Mouse (Mus musculus) forebrain, embryonic 14.5 days (tissue): ENCODE data around the gene Rerg. TPM values are rescaled to one million over a fixed set of nuclear protein-coding genes. Genes with fewer than 3 reads are reported as not detected.
A peak's percentile ranks its signal among the peaks of the same experiment; 100 is the strongest.

Experiments
- ATAC-seq: fragments of 200-750 bp; cut with Nextera tagmentation; 2 replicates; pipeline ENCODE4 v1.8.0; 2017; ENCODE audit warnings: mild to moderate bottlenecking, moderate library complexity
- DNase-seq: peaks from one replicate; pipeline ENCODE4 v3.0.0-alpha.2; 2015; ENCODE audit warnings: low spot score
- H3K27ac ChIP-seq: fragments of 300-500 bp; sonication (generic); 2 replicates; pipeline ENCODE4 v1.5.1; 2014; ENCODE audit warnings: low read depth, mild to moderate bottlenecking, control low read depth, low read length, moderate library complexity
- H3K27me3 ChIP-seq: fragments of 300-500 bp; sonication (generic); replicated peaks from 2 replicates; pipeline ENCODE4 v1.6.1; 2014; ENCODE audit warnings: low read length, control low read depth, mixed read lengths; ENCODE audit not compliant: control insufficient read depth, insufficient read depth
- H3K36me3 ChIP-seq: fragments of 300-500 bp; sonication (generic); 2 replicates; pipeline ENCODE4 v1.6.1; 2014; ENCODE audit warnings: low read length, control low read depth; ENCODE audit not compliant: control insufficient read depth, insufficient read depth
- H3K4me1 ChIP-seq: fragments of 300-500 bp; sonication (generic); 2 replicates; pipeline ENCODE4 v1.6.1; 2014; ENCODE audit warnings: antibody characterized with exemption, low read length, control low read depth; ENCODE audit not compliant: control insufficient read depth, insufficient read depth
- H3K4me2 ChIP-seq: fragments of 300-500 bp; sonication (generic); 2 replicates; pipeline ENCODE4 v1.6.1; 2014; ENCODE audit warnings: mild to moderate bottlenecking, control low read depth, low read length
- H3K4me3 ChIP-seq: fragments of 300-500 bp; sonication (generic); 2 replicates; pipeline ENCODE4 v1.5.1; 2014; ENCODE audit warnings: low read depth, low read length, control low read depth
- H3K9ac ChIP-seq: fragments of 300-500 bp; sonication (generic); 2 replicates; pipeline ENCODE4 v1.6.1; 2014; ENCODE audit warnings: mild to moderate bottlenecking, low read length, control low read depth, moderate library complexity
- H3K9me3 ChIP-seq: fragments of 300-500 bp; sonication (generic); replicated peaks from 2 replicates; pipeline ENCODE4 v1.6.1; 2016; ENCODE audit warnings: low read length, control low read depth, mixed read lengths; ENCODE audit not compliant: control insufficient read depth
- WGBS: fragments of 180-500 bp; shearing (Covaris S2); extraction: QIAGEN DNeasy Blood & Tissue Kit; methylation state at CpG from one replicate; pipeline ENCODE4 v1.1.7; 2014; 5-methylcytosine and 5-hydroxymethylcytosine counted together
- polyA plus RNA-seq: library from polyadenylated mRNA; unstranded; fragments of >200 nt; fragmentation: Nextera tagmentation; extraction: Ambion mirVana; gene quantifications from 2 replicates; pipeline ENCODE4 v1.2.1, GENCODE M21; 2014

Gene Rerg
- polyA plus RNA-seq, 1 experiment from 2014 or later = 4.8 TPM

DNA sequence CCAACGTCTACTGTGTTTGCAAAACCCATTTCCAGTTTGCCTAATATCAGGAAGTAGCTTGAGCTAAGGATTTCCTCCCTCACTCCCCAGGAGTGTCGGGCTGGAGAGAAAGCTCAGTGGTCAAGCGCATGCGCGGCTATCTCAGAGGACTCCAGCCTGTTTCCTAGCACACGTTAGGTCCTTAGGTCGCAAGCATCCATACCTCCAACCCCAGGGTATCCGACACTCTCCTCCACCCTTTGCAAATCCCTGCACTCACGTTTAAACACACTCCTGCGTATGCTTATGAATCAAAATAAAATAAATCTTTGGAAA lies 25.8 kb downstream of the Rerg start:
- no peaks in the 10 kb centered on the region for H3K27me3 ChIP-seq
- no peaks in the 10 kb centered on the region for H3K4me1 ChIP-seq
- no peak overlapping the region for H3K27ac ChIP-seq
- WGBS = 92% methylated on average over 10 of the region's 10 CpGs
- ATAC-seq (no peak), DNase-seq (no peak)
- H3K4me3 ChIP-seq = no peak overlapping the region
- H3K36me3 ChIP-seq = no peaks in the 10 kb centered on the region
- H3K4me2 ChIP-seq = no peak overlapping the region
- no peak overlapping the region for H3K9ac ChIP-seq
- no peaks in the 10 kb centered on the region for H3K9me3 ChIP-seq

DNA sequence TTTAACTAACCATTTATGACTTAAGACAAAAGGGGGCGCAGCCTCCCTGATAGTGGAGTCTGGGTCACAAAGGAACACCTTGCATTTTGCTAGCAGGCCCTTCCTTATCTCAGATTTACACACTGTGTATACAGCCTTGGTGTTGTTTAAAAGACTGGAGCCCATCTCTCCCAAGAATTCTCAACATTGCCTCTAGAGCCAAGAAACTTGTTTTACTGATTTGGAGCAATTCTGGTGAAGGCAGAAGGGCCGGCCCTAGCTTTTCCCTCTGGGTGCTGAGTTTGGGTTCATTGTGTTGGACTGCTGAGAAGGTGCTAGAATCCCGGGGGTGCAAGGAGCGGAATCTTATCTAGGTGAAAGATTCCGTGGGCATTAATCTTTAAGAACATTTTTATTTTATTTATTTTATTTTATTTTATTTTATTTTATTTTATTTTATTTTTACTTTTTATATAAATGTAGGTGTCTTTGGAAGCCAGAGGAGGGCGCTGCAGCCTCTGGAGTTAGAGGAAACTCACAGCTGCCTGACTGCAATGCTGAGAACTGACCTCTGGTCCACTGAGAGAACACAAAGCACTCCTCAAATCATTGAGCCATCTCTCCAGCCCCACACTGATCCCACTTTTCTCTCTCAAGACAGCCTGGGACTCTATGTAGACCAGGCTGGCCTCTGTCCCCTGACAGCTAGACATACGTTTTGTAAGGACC lies 26.3 kb downstream of the Rerg start:
- WGBS = 84% methylated on average over 7 of the region's 7 CpGs
- no peak for DNase-seq
- Histone ChIP-seq H3K4me1 (no peaks in the 10 kb centered on the region), H3K9me3 (no peaks in the 10 kb centered on the region), H3K9ac (no peak overlapping the region), H3K36me3 (no peaks in the 10 kb centered on the region), H3K4me3 (no peak overlapping the region), H3K4me2 (no peak overlapping the region), H3K27ac (no peak overlapping the region), H3K27me3 (no peaks in the 10 kb centered on the region)
- no peak for ATAC-seq

DNA sequence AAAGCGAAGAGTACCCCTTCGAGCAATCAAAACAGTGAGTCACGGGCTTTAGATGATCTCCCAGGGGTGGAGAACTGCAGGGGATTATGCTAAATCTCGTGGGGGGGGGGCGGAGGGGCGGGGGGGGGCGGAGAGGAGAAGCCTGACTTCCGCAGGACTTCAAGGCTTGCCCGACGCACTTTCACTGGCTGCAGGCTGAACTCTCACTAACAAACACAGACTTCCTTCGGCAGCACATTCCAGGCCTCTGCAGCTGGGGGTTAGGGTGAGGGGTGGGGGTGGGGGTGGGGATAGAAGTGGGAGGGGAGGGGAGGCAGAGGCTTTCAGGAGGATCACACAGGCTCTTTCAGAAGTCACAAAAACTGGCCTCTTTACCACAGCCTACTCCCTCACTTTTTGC lies 27.5 kb downstream of the Rerg start:
- DNase-seq = peak; percentile 40
- Histone ChIP-seq H3K4me3 (peak overlapping the region; percentile 8; the same call in 1 of the 2 replicates), H3K27ac (no peak overlapping the region), H3K4me2 (peak overlapping the region; percentile 39), H3K9ac (no peak overlapping the region), H3K27me3 (no peaks in the 10 kb centered on the region), H3K36me3 (no peaks in the 10 kb centered on the region), H3K4me1 (no peaks in the 10 kb centered on the region), H3K9me3 (no peaks in the 10 kb centered on the region)
- under 1% methylated on average over 10 of the region's 11 CpGs for WGBS
- peak; percentile 47; the same call in 1 of the 2 replicates for ATAC-seq

DNA sequence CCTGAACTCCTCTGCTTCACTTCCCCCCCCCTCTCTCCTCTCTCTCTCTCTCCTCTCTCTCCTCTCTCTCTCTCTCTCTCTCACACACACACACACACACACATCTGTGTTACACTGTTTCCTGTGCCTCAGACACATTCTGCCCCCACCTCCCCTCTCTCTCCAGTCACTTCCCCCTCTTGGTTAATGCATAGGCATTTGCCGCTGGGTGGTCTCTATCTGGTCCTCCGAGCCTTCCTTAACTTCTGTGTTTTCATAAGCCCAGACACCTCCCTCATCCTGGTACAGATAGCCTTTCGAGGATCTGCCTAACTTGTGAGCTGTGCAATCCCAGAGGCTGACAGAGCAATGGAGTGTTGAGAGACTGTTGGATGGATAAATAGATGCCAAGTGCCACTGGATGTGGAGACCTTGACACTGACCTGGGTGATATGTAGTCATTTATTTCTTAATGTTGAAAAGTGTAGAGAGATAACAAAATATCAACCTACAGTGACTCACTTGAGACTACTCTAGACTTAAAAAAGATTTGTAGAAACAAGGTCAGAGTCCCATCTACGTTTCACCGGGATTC lies 29.0 kb downstream of the Rerg start:
- Histone ChIP-seq H3K27me3 (no peaks in the 10 kb centered on the region), H3K4me3 (no peak overlapping the region), H3K27ac (no peak overlapping the region), H3K9me3 (no peaks in the 10 kb centered on the region), H3K36me3 (no peaks in the 10 kb centered on the region), H3K9ac (no peak overlapping the region), H3K4me1 (no peaks in the 10 kb centered on the region), H3K4me2 (no peak overlapping the region)
- no peak for ATAC-seq
- no peak for DNase-seq
- 73% methylated on average over 5 of the region's 5 CpGs for WGBS

DNA sequence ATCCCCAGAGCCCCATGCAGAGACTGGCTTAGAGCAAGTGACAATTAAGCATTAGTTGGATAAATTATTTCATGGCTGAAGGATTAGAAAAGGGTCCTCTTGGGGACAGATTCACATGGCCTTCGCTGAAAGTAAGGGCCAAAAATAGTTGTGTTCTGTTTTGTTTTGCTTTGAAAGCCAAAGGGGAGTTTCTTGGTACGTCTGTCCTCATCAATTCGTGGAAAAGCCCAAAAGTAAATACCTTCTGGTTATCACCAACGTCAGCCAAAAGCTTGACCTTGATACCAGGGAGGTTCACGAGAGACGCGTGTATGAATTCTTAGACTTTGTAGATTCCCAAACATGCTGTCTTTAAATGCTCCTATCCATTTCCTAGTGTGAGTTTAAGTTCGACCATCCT lies 31.5 kb downstream of the Rerg start:
- Histone ChIP-seq H3K4me3 (no peak overlapping the region), H3K27ac (no peak overlapping the region), H3K4me1 (peaks cover 4% of the 10 kb centered on the region; the same call in 1 of the 2 replicates), H3K9me3 (no peaks in the 10 kb centered on the region), H3K9ac (no peak overlapping the region), H3K4me2 (no peak overlapping the region), H3K27me3 (no peaks in the 10 kb centered on the region), H3K36me3 (no peaks in the 10 kb centered on the region)
- 74% methylated on average over 8 of the region's 8 CpGs for WGBS
- no peak for DNase-seq
- ATAC-seq = no peak

DNA sequence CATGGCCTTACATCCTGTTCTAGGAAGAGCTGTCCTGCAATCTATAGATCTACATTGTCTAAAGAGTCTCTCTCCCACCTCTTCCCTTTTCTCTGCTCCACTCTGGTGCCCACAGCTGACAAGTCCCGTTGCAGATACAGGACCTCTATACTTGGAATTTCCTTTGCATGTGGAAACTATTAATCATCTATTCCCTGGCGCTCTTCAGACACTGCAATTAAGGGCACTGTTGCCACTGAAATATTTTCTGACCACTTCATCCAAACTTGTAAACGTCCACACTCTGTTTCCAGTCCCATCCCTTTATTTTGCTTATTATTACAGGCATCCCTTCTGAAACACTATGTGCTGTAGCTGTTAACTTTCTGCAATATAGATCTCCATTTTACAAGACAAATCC lies 31.9 kb downstream of the Rerg start:
- H3K4me2 ChIP-seq = no peak overlapping the region
- H3K9ac ChIP-seq = no peak overlapping the region
- 63% methylated on average over 3 of the region's 3 CpGs for whole genome bisulfite sequencing
- H3K9me3 ChIP-seq = no peaks in the 10 kb centered on the region
- H3K36me3 ChIP-seq = no peaks in the 10 kb centered on the region
- no peaks in the 10 kb centered on the region for H3K27me3 ChIP-seq
- no peak overlapping the region for H3K27ac ChIP-seq
- DNase-seq (no peak), ATAC-seq (no peak)
- no peak overlapping the region for H3K4me3 ChIP-seq
- H3K4me1 ChIP-seq = peaks cover 4% of the 10 kb centered on the region; the same call in 1 of the 2 replicates

DNA sequence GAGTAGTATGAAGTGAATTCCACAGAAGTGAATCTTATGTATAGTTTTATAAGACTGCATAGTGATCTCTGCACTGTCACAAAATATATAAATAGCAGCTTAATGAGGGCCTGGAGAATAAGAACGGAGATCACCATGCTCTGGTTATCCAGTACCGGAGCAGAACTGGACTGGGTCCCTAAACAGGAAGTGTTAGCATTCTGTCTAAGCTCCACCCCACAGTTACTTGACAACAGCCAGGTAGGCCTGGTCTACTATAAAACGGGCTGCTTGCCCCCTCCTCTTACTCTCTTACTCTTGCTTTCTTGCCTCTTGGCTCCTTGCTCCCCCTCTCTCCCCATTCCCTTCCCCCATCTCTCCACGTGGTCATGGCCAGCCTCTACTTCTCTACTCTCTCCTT lies 33.9 kb downstream of the Rerg start:
- H3K27me3 ChIP-seq = no peaks in the 10 kb centered on the region
- DNase-seq = no peak

DNA sequence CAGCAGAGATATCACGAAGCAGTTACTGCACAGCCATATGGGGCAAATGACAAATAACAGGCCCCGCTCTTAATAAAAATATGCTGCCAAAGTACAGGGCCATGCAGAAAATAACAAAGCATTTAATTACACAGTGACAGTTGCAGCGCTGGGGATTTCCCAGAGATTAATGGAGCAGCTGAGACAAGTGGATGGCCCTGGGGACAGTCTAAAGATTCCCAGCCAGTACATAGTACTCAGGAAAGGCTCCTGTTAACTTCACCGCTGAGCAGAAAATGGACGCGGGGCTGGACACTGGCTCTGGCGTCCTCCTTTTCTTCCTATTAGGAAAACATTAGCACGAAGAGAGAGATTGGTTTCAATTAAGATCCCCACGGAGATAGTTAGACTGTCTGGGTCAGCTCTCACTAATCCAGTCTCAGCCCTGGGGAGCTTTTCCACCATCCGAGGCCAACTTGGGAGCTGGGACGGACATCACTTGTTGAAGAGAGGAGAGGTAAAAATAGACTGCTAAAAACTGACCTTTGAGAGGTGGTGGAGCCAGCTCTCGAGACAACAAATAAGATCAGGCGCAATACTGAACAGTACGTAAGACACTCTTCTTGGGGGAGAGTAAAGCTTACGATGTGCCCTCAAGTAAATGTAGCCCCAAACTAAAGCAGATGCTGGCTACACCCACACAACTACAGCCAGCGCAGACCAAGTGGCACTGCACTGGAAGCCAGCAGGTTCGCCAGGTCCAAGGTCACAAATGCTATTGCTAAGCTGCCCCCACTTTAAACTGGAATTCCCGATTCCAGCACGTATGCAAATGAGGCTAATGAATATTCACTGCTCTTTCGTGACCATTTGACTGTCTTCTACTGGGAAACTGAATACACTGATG lies 34.5 kb downstream of the Rerg start:
- DNase-seq (peak; percentile 38), ATAC-seq (peak; percentile 67; the same call in 1 of the 2 replicates)
- no peaks in the 10 kb centered on the region for H3K36me3 ChIP-seq
- no peaks in the 10 kb centered on the region for H3K27me3 ChIP-seq
- 47% methylated on average over 20 of the region's 20 CpGs for WGBS
- H3K4me2 ChIP-seq = no peak overlapping the region
- no peaks in the 10 kb centered on the region for H3K9me3 ChIP-seq
- no peak overlapping the region for H3K9ac ChIP-seq
- H3K4me1 ChIP-seq = peaks cover 4% of the 10 kb centered on the region; the same call in 1 of the 2 replicates
- no peak overlapping the region for H3K4me3 ChIP-seq
- H3K27ac ChIP-seq = no peak overlapping the region

More for the DNA sequence above, 33.9 kb downstream of the Rerg start:
- Histone ChIP-seq H3K4me1 (peaks cover 4% of the 10 kb centered on the region; the same call in 1 of the 2 replicates), H3K4me3 (no peak overlapping the region), H3K9ac (no peak overlapping the region), H3K27ac (no peak overlapping the region), H3K9me3 (no peaks in the 10 kb centered on the region), H3K36me3 (no peaks in the 10 kb centered on the region), H3K4me2 (no peak overlapping the region)
- 79% methylated on average over 4 of the region's 4 CpGs for WGBS
- no peak for ATAC-seq
